Mouse (Mus musculus) testis, adult 2 months (tissue): ENCODE measurements around the gene Zfp787. TPM values are rescaled to one million over a fixed set of nuclear protein-coding genes. Genes with fewer than 3 reads are reported as not detected.

Source experiments
- H3K27ac ChIP-seq: fragments of 200-500 bp; 2 replicates; pipeline ENCODE4 v1.5.1; 2012; ENCODE audit warnings: low read depth, low read length; ENCODE audit not compliant: control insufficient read depth, insufficient read depth
- H3K27me3 ChIP-seq: fragments of 200-500 bp; 2 replicates; pipeline ENCODE4 v1.6.1; 2012; ENCODE audit warnings: mild to moderate bottlenecking, low read length, moderate library complexity; ENCODE audit not compliant: control insufficient read depth, insufficient read depth
- H3K36me3 ChIP-seq: fragments of 200-500 bp; 2 replicates; pipeline ENCODE4 v1.6.1; 2012; ENCODE audit warnings: mild to moderate bottlenecking, low read length; ENCODE audit not compliant: control insufficient read depth, insufficient read depth
- H3K4me1 ChIP-seq: fragments of 200-500 bp; 2 replicates; pipeline ENCODE4 v1.6.1; 2012; ENCODE audit warnings: low read length; ENCODE audit not compliant: control insufficient read depth, insufficient read depth
- H3K4me3 ChIP-seq: fragments of 200-500 bp; 2 replicates; pipeline ENCODE4 v1.5.1; 2012; ENCODE audit warnings: low read depth, mild to moderate bottlenecking, low read length, moderate library complexity, mixed read lengths; ENCODE audit not compliant: control insufficient read depth
- CTCF ChIP-seq: fragments of 200-500 bp; IDR thresholded peaks from 2 replicates; pipeline ENCODE4 v1.5.1; 2012; ENCODE audit warnings: low read depth, mild to moderate bottlenecking, inconsistent platforms, low read length, moderate library complexity; ENCODE audit not compliant: control insufficient read depth, insufficient read depth, insufficient replicate concordance
- POLR2A ChIP-seq: fragments of 200-500 bp; IDR thresholded peaks from 2 replicates; pipeline ENCODE4 v1.6.1; 2012; ENCODE audit warnings: low read depth, mild to moderate bottlenecking, inconsistent platforms, low read length, moderate library complexity; ENCODE audit not compliant: control insufficient read depth
- polyA plus RNA-seq: library from polyadenylated mRNA; depleted of rRNA; stranded (reverse); fragments of >200 nt; gene quantifications from 2 replicates; pipeline ENCODE4 v1.2.3, GENCODE M21; 2012

Zfp787 gene
- polyA plus RNA-seq, 1 experiment: 41.0 TPM

- no peak overlapping the region for H3K4me3 ChIP-seq
- no peak overlapping the region; the same call in 1 of the 2 replicates for H3K27ac ChIP-seq
- TF ChIP-seq CTCF (no peak), POLR2A (no peak)
- H3K27me3 ChIP-seq: no peaks in the 10 kb centered on the region
- no peaks in the 10 kb centered on the region for H3K36me3 ChIP-seq
- 0 out of 2 replicates have a peak, but pooled peaks cover 2% of the 10 kb centered on the region for H3K4me1 ChIP-seq
Observed at GRCm38 (mm10) chr7:6164671-6165070, 8.9 kb upstream of the Zfp787 start.

GRCm38 (mm10) chr7:6162172-6162571 is 6.4 kb upstream of the Zfp787 start:
- Histone ChIP-seq H3K27me3 (no peaks in the 10 kb centered on the region), H3K4me1 (peaks cover 3% of the 10 kb centered on the region; the same call in 1 of the 2 replicates), H3K27ac (no peak overlapping the region), H3K36me3 (no peaks in the 10 kb centered on the region), H3K4me3 (no peak overlapping the region)
- TF ChIP-seq CTCF (no peak), POLR2A (no peak)

- Histone ChIP-seq H3K36me3 (no peaks in the 10 kb centered on the region), H3K27ac (no peak overlapping the region), H3K4me1 (peaks cover 4% of the 10 kb centered on the region; the same call in 1 of the 2 replicates), H3K27me3 (no peaks in the 10 kb centered on the region), H3K4me3 (no peak overlapping the region)
- TF ChIP-seq POLR2A: no peak
Observed at GRCm38 (mm10) chr7:6161541-6161940, 5.7 kb upstream of the Zfp787 start.

GRCm38 (mm10) chr7:6159604-6160003 is 3.8 kb upstream of the Zfp787 start:
- Histone ChIP-seq H3K4me1 (peaks cover 7% of the 10 kb centered on the region), H3K4me3 (no peak overlapping the region), H3K27me3 (no peaks in the 10 kb centered on the region), H3K36me3 (no peaks in the 10 kb centered on the region), H3K27ac (no peak overlapping the region; the same call in 1 of the 2 replicates)
- no peak for TF ChIP-seq CTCF
- no peak for TF ChIP-seq POLR2A

- Histone ChIP-seq H3K27me3 (no peaks in the 10 kb centered on the region), H3K4me3 (no peak overlapping the region), H3K4me1 (peaks cover 7% of the 10 kb centered on the region), H3K27ac (peak overlapping the region; percentile 46; the same call in 1 of the 2 replicates), H3K36me3 (no peaks in the 10 kb centered on the region)
- no peak for TF ChIP-seq POLR2A
- no peak for TF ChIP-seq CTCF
Observed at GRCm38 (mm10) chr7:6157479-6157878, 1.7 kb upstream of the Zfp787 start.

- Histone ChIP-seq H3K27me3 (no peaks in the 10 kb centered on the region), H3K4me1 (peaks cover 10% of the 10 kb centered on the region), H3K27ac (peak overlapping the region; percentile 98), H3K4me3 (no peak overlapping the region; the same call in 1 of the 2 replicates), H3K36me3 (no peaks in the 10 kb centered on the region)
- TF ChIP-seq CTCF: no peak
- no peak for TF ChIP-seq POLR2A
Observed at GRCm38 (mm10) chr7:6156901-6157472, 1.2 kb upstream of the Zfp787 start.

- no peaks in the 10 kb centered on the region for H3K27me3 ChIP-seq
- H3K36me3 ChIP-seq: no peaks in the 10 kb centered on the region
- peak overlapping the region; percentile 93 for H3K4me3 ChIP-seq
- H3K27ac ChIP-seq: peak overlapping the region; percentile 98
- TF ChIP-seq CTCF (no peak), POLR2A (peak; percentile 37)
- H3K4me1 ChIP-seq: peaks cover 15% of the 10 kb centered on the region
Observed at GRCm38 (mm10) chr7:6155031-6155872, 545 bp downstream of the Zfp787 start.
